Mouse (Mus musculus): ENCODE measurements around the gene Ccdc107. TPM values are rescaled to one million over a fixed set of nuclear protein-coding genes. Genes with fewer than 3 reads are reported as not detected.

Gene Ccdc107
- polyA plus RNA-seq, 1 experiment from 2014 or later, result 55.4 TPM

DNA sequence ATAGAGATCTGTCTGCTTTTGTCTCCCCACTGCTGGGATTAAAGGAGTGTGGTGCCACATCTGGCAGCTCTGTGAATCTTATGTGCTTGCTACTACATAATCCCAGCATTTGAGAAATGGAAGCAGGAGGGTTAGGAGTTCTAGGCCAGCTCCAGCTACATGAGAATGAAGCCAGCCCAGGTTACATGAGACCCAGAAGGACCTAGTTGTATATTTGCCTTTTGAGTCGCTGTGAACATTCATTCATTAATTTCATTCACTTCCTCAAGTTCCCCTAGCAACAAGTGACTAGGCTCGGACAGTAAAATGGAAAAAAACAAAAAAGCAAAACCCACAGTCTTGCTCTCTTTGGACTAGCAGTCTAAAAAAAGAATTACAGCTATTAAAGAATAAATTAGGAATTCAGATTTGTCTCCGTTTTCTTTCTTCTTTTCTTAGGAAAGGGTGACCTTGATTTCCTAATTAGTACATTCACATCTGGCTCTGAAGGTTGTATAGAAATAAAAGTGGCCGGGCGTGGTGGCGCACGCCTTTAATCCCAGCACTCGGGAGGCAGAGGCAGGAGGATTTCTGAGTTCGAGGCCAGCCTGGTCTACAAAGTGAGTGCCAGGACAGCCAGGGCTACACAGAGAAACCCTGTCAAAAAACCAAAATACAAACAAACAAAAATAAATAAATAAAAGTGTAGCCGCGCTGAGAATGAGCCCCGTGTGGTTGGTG lies 439 bp upstream of the Ccdc107 start:
- no peak; the same call in 1 of the 2 replicates for ATAC-seq (ENCODE audit: low FRiP score)
- WGBS, result 52% methylated on average over 12 of the region's 12 CpGs
- peak overlapping the region; percentile 64; the same call in 1 of the 2 replicates for H3K4me3 ChIP-seq (ENCODE audit: low read depth, low read length)

DNA sequence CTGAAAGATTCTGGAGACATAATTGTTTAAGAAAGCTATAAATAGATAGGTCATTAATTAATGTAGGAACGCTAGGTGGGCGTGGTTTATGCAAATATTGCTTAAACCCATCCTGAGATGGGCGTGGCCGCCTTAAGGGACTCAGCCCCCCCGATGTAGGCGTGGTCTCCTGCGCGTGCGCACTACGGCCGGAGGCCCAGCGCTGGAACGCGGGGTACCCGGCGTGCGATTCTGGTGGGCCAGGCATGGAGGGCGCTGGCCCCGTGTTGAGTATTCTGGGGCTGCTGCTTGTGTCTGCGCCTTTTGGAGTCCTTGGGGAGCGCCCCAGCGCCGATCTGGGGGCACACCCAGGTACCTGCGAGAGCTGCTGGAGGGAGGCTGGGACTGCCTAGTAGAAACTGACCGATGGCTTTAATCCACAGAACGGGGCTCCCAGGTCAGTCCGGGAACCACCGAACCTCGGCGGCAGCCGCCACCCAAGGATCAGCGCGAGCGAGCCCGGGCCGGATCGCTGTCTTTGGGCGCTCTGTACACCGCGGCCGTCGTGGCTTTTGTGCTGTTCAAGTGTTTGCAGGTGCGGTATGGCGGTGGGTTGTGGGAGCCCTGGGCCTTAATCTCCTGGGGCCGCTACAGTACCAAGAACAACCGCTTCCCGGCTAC lies 616 bp downstream of the Ccdc107 start:
- Histone ChIP-seq H3K4me3 (ENCODE audit: low read depth, low read length) (peak overlapping the region; percentile 64), H3K27me3 (ENCODE audit: control insufficient read depth, insufficient read depth, low read length) (no peaks in the 10 kb centered on the region), H3K27ac (ENCODE audit: low read depth, low read length) (peak overlapping the region; percentile 84), H3K9ac (ENCODE audit: low read depth, low read length) (peak overlapping the region; percentile 71), H3K4me1 (replicated peaks; ENCODE audit: control insufficient read depth, insufficient read depth, low read length) (no peaks in the 10 kb centered on the region; the same call in 1 of the 2 replicates), H3K4me2 (replicated peaks; ENCODE audit: low read depth, low read length) (peak overlapping the region; percentile 60), H3K9me3 (ENCODE audit: control insufficient read depth, low read length) (no peaks in the 10 kb centered on the region), H3K36me3 (ENCODE audit: control insufficient read depth, insufficient read depth, low read length) (no peaks in the 10 kb centered on the region)
- WGBS, result under 1% methylated on average over 47 of the region's 47 CpGs
- DNase-seq (ENCODE audit: low spot score) (peak; percentile 99), ATAC-seq (ENCODE audit: low FRiP score) (peak; percentile 91)

More for the DNA sequence above, 439 bp upstream of the Ccdc107 start:
- no peaks in the 10 kb centered on the region for H3K27me3 ChIP-seq (ENCODE audit: control insufficient read depth, insufficient read depth, low read length)
- no peak for DNase-seq (ENCODE audit: low spot score)
- H3K36me3 ChIP-seq (ENCODE audit: control insufficient read depth, insufficient read depth, low read length), result no peaks in the 10 kb centered on the region
- H3K9me3 ChIP-seq (ENCODE audit: control insufficient read depth, low read length), result no peaks in the 10 kb centered on the region
- no peak overlapping the region for H3K9ac ChIP-seq (ENCODE audit: low read depth, low read length)
- no peaks in the 10 kb centered on the region for H3K4me1 ChIP-seq (replicated peaks; ENCODE audit: control insufficient read depth, insufficient read depth, low read length)
- H3K27ac ChIP-seq (ENCODE audit: low read depth, low read length), result no peak overlapping the region
- peak overlapping the region; percentile 3; the same call in 1 of the 2 replicates for H3K4me2 ChIP-seq (replicated peaks; ENCODE audit: low read depth, low read length)

DNA sequence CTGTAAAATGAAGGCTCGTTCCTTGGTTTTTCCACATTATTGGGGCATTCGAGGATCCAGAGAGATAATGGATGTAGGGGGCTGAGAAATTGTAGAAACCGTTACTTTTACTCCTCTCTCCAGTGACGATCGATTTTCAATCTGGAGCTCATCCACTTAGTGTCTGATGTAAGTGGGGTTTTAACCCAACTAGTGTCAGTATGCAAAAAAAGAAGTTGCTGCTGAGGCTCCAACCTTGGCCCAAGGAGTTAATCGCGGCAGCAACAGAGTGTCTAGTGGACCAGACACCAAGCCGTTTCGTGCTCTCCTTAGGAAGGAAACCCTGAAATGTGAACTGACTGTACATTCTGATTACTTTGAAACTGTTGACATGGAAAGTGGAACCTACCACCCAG lies 1.1 kb downstream of the Ccdc107 start:
- Histone ChIP-seq H3K36me3 (ENCODE audit: control insufficient read depth, insufficient read depth, low read length) (no peaks in the 10 kb centered on the region), H3K9me3 (ENCODE audit: control insufficient read depth, low read length) (no peaks in the 10 kb centered on the region), H3K27ac (ENCODE audit: low read depth, low read length) (no peak overlapping the region), H3K4me3 (ENCODE audit: low read depth, low read length) (peak overlapping the region; percentile 64), H3K4me2 (replicated peaks; ENCODE audit: low read depth, low read length) (peak overlapping the region; percentile 60), H3K27me3 (ENCODE audit: control insufficient read depth, insufficient read depth, low read length) (no peaks in the 10 kb centered on the region), H3K4me1 (replicated peaks; ENCODE audit: control insufficient read depth, insufficient read depth, low read length) (peaks cover 5% of the 10 kb centered on the region; the same call in 1 of the 2 replicates), H3K9ac (ENCODE audit: low read depth, low read length) (peak overlapping the region; percentile 71)
- no peak for ATAC-seq (ENCODE audit: low FRiP score)
- DNase-seq (ENCODE audit: low spot score), result no peak
- WGBS, result 4% methylated on average over 9 of the region's 9 CpGs

DNA sequence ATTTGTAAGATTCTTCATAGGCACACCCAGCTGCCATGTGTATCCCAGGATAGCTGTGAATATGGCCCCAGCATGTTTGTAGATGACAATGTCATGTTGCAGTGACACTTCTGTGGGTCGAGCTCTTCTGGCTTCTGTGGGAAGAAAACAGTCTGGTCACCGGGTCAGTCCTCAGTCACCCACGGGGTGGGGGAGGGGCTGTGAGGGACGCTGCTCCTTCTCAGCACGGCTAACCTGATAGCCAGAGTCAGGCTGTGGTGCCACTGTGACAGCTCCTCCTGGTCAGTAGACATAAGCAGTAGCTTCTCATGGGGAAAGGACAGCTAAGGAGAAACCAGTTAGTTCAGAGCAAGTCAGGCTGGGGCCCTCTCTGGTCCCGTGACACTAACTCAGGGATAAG lies 3.9 kb downstream of the Ccdc107 start:
- Histone ChIP-seq H3K27ac (ENCODE audit: low read depth, low read length) (no peak overlapping the region), H3K9ac (ENCODE audit: low read depth, low read length) (no peak overlapping the region), H3K9me3 (ENCODE audit: control insufficient read depth, low read length) (no peaks in the 10 kb centered on the region), H3K4me3 (ENCODE audit: low read depth, low read length) (no peak overlapping the region), H3K4me2 (replicated peaks; ENCODE audit: low read depth, low read length) (no peak overlapping the region), H3K36me3 (ENCODE audit: control insufficient read depth, insufficient read depth, low read length) (no peaks in the 10 kb centered on the region), H3K27me3 (ENCODE audit: control insufficient read depth, insufficient read depth, low read length) (no peaks in the 10 kb centered on the region), H3K4me1 (replicated peaks; ENCODE audit: control insufficient read depth, insufficient read depth, low read length) (peaks cover 5% of the 10 kb centered on the region; the same call in 1 of the 2 replicates)
- ATAC-seq (ENCODE audit: low FRiP score) (no peak), DNase-seq (ENCODE audit: low spot score) (no peak)
- 60% methylated on average over 6 of the region's 6 CpGs for WGBS

DNA sequence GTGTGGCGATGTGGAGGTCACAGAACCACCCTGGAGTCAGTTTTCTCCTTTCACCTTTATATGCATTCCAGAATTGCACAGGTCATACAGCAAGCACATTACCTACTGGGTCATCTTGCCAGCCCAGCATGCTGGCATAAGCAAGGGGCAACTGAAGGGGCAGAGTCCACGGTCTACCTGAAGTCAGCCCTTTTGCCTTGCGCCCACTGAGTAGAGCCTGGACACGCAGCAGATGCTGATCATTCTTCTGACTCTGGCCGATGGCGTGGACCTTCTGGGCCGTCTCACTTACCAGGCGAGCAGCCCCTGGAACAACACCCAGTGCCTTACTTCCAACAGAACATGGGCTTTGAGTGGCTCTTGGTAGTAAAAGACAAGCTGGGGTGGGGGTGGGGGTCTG lies 4.7 kb downstream of the Ccdc107 start:
- H3K4me3 ChIP-seq (ENCODE audit: low read depth, low read length), result no peak overlapping the region
- no peaks in the 10 kb centered on the region for H3K9me3 ChIP-seq (ENCODE audit: control insufficient read depth, low read length)
- H3K27me3 ChIP-seq (ENCODE audit: control insufficient read depth, insufficient read depth, low read length), result no peaks in the 10 kb centered on the region
- DNase-seq (ENCODE audit: low spot score), result no peak
- ATAC-seq (ENCODE audit: low FRiP score), result no peak
- H3K36me3 ChIP-seq (ENCODE audit: control insufficient read depth, insufficient read depth, low read length), result no peaks in the 10 kb centered on the region
- H3K4me2 ChIP-seq (replicated peaks; ENCODE audit: low read depth, low read length), result no peak overlapping the region
- H3K27ac ChIP-seq (ENCODE audit: low read depth, low read length), result no peak overlapping the region
- WGBS, result 94% methylated on average over 8 of the region's 8 CpGs
- peaks cover 5% of the 10 kb centered on the region; the same call in 1 of the 2 replicates for H3K4me1 ChIP-seq (replicated peaks; ENCODE audit: control insufficient read depth, insufficient read depth, low read length)
- H3K9ac ChIP-seq (ENCODE audit: low read depth, low read length), result no peak overlapping the region

DNA sequence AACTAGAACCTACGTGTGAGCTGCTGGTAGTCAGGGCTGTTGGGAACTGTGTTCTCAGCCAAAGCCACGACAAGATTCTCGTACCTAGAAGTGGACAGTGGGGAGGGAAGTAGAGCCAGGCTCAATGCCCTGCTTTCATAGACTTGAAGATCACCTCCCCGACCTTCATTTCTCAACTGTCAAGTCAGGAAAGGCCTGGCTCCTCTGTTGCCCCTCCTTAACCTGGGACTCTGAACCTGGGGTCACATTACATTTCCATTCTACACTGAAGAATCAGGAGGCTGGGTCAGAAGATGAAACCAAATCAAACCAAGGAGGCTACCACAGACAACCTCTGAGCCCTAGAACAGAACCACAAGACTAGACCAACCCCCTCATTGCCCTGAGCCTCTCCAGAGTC lies 5.2 kb downstream of the Ccdc107 start:
- Histone ChIP-seq H3K27ac (ENCODE audit: low read depth, low read length) (no peak overlapping the region), H3K4me2 (replicated peaks; ENCODE audit: low read depth, low read length) (peak overlapping the region; percentile 74), H3K4me1 (replicated peaks; ENCODE audit: control insufficient read depth, insufficient read depth, low read length) (peaks cover 5% of the 10 kb centered on the region; the same call in 1 of the 2 replicates), H3K27me3 (ENCODE audit: control insufficient read depth, insufficient read depth, low read length) (no peaks in the 10 kb centered on the region), H3K9me3 (ENCODE audit: control insufficient read depth, low read length) (no peaks in the 10 kb centered on the region), H3K9ac (ENCODE audit: low read depth, low read length) (no peak overlapping the region), H3K4me3 (ENCODE audit: low read depth, low read length) (peak overlapping the region; percentile 54; the same call in 1 of the 2 replicates), H3K36me3 (ENCODE audit: control insufficient read depth, insufficient read depth, low read length) (no peaks in the 10 kb centered on the region)
- 73% methylated on average over 4 of the region's 4 CpGs for WGBS
- no peak for DNase-seq (ENCODE audit: low spot score)
- no peak for ATAC-seq (ENCODE audit: low FRiP score)

DNA sequence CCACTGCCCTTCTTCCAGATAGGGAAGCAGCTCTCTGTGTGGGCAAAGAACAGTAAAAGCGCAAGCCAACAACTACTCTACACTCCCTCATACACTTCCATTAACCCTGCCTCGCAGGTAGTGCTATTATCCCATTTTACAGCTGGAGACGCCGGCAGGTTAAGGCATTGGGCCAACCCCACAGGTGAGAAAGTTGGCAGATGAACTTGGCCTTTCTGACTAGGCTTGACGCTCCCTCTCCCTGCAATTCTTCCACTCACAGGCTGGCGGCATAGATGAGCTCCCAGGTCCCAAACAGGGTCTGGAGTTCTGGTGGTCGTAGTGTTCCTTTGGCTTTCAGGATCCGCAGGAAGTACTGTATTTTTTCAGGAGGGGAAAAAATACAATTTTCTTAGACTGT lies 6.3 kb downstream of the Ccdc107 start:
- peaks cover 5% of the 10 kb centered on the region; the same call in 1 of the 2 replicates for H3K4me1 ChIP-seq (replicated peaks; ENCODE audit: control insufficient read depth, insufficient read depth, low read length)
- H3K27ac ChIP-seq (ENCODE audit: low read depth, low read length), result no peak overlapping the region
- 13% methylated on average over 8 of the region's 8 CpGs for WGBS
- peak overlapping the region; percentile 56 for H3K9ac ChIP-seq (ENCODE audit: low read depth, low read length)
- peak; percentile 61; the same call in 1 of the 2 replicates for ATAC-seq (ENCODE audit: low FRiP score)
- H3K9me3 ChIP-seq (ENCODE audit: control insufficient read depth, low read length), result no peaks in the 10 kb centered on the region
- no peaks in the 10 kb centered on the region for H3K36me3 ChIP-seq (ENCODE audit: control insufficient read depth, insufficient read depth, low read length)
- H3K4me3 ChIP-seq (ENCODE audit: low read depth, low read length), result peak overlapping the region; percentile 54
- peak overlapping the region; percentile 74 for H3K4me2 ChIP-seq (replicated peaks; ENCODE audit: low read depth, low read length)
- DNase-seq (ENCODE audit: low spot score), result peak; percentile 58
- H3K27me3 ChIP-seq (ENCODE audit: control insufficient read depth, insufficient read depth, low read length), result no peaks in the 10 kb centered on the region

DNA sequence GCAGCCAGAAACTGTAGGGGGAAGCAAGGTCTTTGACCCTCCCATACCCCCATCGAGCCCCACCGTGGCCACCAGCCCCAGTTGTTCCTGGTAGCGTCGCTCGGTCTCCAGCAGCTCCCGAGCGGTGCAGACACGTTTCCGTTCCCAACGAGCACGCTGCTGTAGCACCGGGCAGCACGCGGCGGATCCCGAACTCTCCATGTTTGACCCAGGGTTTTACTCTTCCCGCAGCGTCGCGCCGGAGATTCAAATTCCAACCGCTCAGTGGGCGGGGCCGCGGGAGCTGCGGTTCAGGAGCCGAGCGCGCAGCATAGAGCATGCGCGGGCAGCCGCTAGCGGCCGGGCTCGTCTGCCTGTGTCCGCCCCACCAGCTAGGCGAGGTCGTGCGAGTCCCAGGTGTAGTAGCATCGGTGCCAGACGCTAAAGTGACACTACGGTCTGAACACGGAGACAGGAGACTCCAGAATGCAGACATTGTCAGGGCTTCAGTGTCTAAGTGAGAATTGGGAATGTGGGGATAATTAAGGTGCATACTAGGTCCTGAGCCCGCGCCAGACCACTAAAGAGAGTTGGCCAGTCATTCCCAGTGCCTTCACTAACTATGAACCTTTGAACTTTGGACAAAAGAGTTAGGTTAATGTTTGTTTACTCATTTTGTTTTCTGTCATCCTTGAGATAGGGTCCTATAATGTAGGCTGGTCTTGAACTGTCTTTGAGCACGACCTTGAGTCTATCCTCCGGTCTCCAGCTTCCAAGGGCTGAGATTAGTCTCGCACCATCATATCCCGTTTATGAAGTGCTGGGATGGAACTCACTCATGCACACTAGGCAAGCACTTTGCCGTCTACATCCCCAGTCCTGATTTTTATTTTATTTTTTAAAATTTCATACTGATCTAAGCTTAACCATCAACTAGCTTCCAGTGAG lies 7.0 kb downstream of the Ccdc107 start, which contains the start of gene Arhgef39:
Gene Arhgef39, minus strand, starts transcription at position 289 of the 927 bp plus-strand sequence.
- H3K27ac ChIP-seq (ENCODE audit: low read depth, low read length), result no peak within 1 kb of the TSS
- H3K27me3 ChIP-seq (ENCODE audit: control insufficient read depth, insufficient read depth, low read length), result no peaks in the 10 kb centered on the region
- H3K4me1 ChIP-seq (replicated peaks; ENCODE audit: control insufficient read depth, insufficient read depth, low read length), result peaks cover 5% of the 10 kb centered on the region; the same call in 1 of the 2 replicates
- WGBS, result 8% methylated on average over 50 of the region's 50 CpGs
- H3K9ac ChIP-seq (ENCODE audit: low read depth, low read length), result peak within 1 kb of the TSS; percentile 56
- peak within 1 kb of the TSS; percentile 74 for H3K4me2 ChIP-seq (replicated peaks; ENCODE audit: low read depth, low read length)
- H3K9me3 ChIP-seq (ENCODE audit: control insufficient read depth, low read length), result no peaks in the 10 kb centered on the region
- peak; percentile 93 for DNase-seq (ENCODE audit: low spot score)
- ATAC-seq (ENCODE audit: low FRiP score), result peak; percentile 85
- peak within 1 kb of the TSS; percentile 54 for H3K4me3 ChIP-seq (ENCODE audit: low read depth, low read length)
- no peaks in the 10 kb centered on the region for H3K36me3 ChIP-seq (ENCODE audit: control insufficient read depth, insufficient read depth, low read length)

All from hindbrain, embryonic 11.5 days (tissue).